Mouse (Mus musculus): ENCODE measurements at regions not wholly inside any gene's neighbourhood (a gene's known extent, or its start where the extent isn't known, plus 50 kb on each side); places are given as distances from the start of the nearest gene placed in this dataset.

DNA sequence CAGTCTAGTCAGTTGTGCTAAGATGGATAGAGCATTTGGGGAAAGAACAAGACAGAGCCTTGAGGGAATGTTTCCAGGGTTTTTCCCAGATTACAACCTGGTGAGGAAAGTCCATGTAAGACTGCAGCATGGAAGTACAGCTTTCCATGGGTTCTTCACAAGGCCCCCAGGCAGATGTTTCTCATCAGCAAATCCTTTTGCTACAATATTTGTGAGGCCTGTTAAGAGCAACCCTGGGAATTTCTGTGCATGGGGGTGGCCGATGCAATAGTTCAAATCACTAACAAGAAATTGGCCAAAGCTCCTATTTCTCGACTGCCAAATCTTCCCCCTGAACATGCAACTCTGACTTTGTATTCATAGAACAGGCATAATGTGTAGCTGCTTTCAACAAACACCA lies 546.0 kb downstream of the Nr2f2 start:
- Histone ChIP-seq H3K4me2 (ENCODE audit: low read depth, low read length) (no peak overlapping the region), H3K4me1 (ENCODE audit: control insufficient read depth, insufficient read depth, low read length) (no peaks in the 10 kb centered on the region), H3K27ac (ENCODE audit: low read length) (no peak overlapping the region), H3K27me3 (ENCODE audit: control insufficient read depth, insufficient read depth, low read length) (no peaks in the 10 kb centered on the region), H3K9me3 (replicated peaks; ENCODE audit: control insufficient read depth, low read length) (no peaks in the 10 kb centered on the region), H3K36me3 (ENCODE audit: control insufficient read depth, insufficient read depth) (no peaks in the 10 kb centered on the region), H3K4me3 (ENCODE audit: low read length) (no peak overlapping the region), H3K9ac (ENCODE audit: low read length) (no peak overlapping the region)
- 62% methylated on average over 2 of the region's 2 CpGs for WGBS
- ATAC-seq (replicated peaks; ENCODE audit: extremely low read depth, insufficient read depth, low FRiP score): no peak

DNA sequence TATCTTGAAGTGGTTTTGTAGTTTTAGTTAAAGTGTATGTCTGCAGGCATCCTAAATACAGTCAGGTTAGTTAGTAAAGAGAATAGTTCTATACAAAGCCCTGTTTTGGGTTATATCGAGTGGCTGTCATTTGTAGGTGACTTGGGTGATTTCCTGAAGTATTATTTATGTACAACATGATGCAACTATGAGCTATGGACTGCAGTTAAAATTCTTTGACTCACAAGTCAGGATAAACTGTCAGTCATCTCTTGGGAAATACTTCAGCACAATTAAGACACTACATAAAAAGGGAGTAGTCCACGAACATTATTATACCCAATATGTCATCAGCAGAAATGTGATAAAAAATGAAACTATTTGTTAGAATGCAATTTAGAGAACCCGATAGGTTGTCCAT lies 554.2 kb downstream of the Nr2f2 start:
- H3K4me3 ChIP-seq (ENCODE audit: low read length): no peak overlapping the region
- H3K9me3 ChIP-seq (replicated peaks; ENCODE audit: control insufficient read depth, low read length): no peaks in the 10 kb centered on the region
- no peaks in the 10 kb centered on the region for H3K36me3 ChIP-seq (ENCODE audit: control insufficient read depth, insufficient read depth)
- H3K4me1 ChIP-seq (ENCODE audit: control insufficient read depth, insufficient read depth, low read length): no peaks in the 10 kb centered on the region; the same call in 1 of the 2 replicates
- no peak overlapping the region for H3K4me2 ChIP-seq (ENCODE audit: low read depth, low read length)
- no peak overlapping the region for H3K9ac ChIP-seq (ENCODE audit: low read length)
- ATAC-seq (replicated peaks; ENCODE audit: extremely low read depth, insufficient read depth, low FRiP score): no peak
- no peak overlapping the region for H3K27ac ChIP-seq (ENCODE audit: low read length)
- WGBS: 79% methylated on average over 3 of the region's 3 CpGs
- H3K27me3 ChIP-seq (ENCODE audit: control insufficient read depth, insufficient read depth, low read length): no peaks in the 10 kb centered on the region

DNA sequence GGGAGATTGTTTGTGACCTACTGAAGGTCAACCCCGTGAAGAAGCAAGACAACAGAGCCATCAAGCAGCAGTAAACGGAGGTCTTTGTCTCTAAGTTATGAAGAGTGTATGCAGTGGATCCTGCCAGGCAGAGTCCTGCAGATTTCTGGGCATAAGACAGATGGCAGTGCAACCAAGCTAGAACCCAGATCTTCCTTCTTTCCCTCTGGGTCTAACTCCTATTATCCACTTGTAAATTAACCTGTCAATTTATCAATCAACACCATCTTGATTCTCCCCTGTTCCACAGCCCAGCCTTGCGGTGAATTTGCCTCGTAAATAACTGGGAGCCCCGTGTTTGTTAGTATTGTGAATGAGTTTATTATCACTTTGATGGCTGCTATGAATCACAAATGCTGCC lies 555.7 kb downstream of the Nr2f2 start:
- H3K36me3 ChIP-seq (ENCODE audit: control insufficient read depth, insufficient read depth): no peaks in the 10 kb centered on the region
- 18% methylated on average over 5 of the region's 5 CpGs for WGBS

DNA sequence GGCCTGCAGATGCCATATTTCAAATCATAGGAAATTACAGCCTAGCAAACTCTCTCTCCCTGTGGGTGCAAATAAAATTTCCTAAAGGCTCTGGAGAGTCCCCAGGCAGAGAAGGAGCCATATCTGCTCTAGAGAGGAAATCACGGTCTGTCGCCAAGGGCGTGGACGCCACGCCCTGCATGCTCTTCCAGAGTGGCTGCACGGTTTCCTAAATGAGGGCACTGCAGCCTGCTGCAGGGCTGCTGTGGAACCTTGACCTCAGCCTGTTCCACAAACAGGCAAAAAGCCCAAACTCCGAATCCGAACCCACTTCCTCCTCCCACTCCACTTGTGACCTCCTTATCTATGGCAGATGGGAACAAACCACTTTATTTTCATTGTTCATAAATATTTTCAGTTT lies 559.3 kb downstream of the Nr2f2 start:
- no peaks in the 10 kb centered on the region for H3K27me3 ChIP-seq (ENCODE audit: control insufficient read depth, insufficient read depth, low read length)
- no peak overlapping the region for H3K4me2 ChIP-seq (ENCODE audit: low read depth, low read length)
- H3K9me3 ChIP-seq (replicated peaks; ENCODE audit: control insufficient read depth, low read length): no peaks in the 10 kb centered on the region
- H3K9ac ChIP-seq (ENCODE audit: low read length): no peak overlapping the region
- no peak overlapping the region for H3K27ac ChIP-seq (ENCODE audit: low read length)
- 33% methylated on average over 8 of the region's 8 CpGs for WGBS
- no peak for ATAC-seq (replicated peaks; ENCODE audit: extremely low read depth, insufficient read depth, low FRiP score)
- H3K36me3 ChIP-seq (ENCODE audit: control insufficient read depth, insufficient read depth): no peaks in the 10 kb centered on the region
- no peaks in the 10 kb centered on the region; the same call in 1 of the 2 replicates for H3K4me1 ChIP-seq (ENCODE audit: control insufficient read depth, insufficient read depth, low read length)
- H3K4me3 ChIP-seq (ENCODE audit: low read length): no peak overlapping the region

More for the DNA sequence above, 555.7 kb downstream of the Nr2f2 start:
- Histone ChIP-seq H3K4me1 (ENCODE audit: control insufficient read depth, insufficient read depth, low read length) (no peaks in the 10 kb centered on the region; the same call in 1 of the 2 replicates), H3K9ac (ENCODE audit: low read length) (no peak overlapping the region), H3K27me3 (ENCODE audit: control insufficient read depth, insufficient read depth, low read length) (no peaks in the 10 kb centered on the region), H3K4me3 (ENCODE audit: low read length) (no peak overlapping the region), H3K27ac (ENCODE audit: low read length) (no peak overlapping the region), H3K4me2 (ENCODE audit: low read depth, low read length) (no peak overlapping the region), H3K9me3 (replicated peaks; ENCODE audit: control insufficient read depth, low read length) (no peaks in the 10 kb centered on the region)
- ATAC-seq (replicated peaks; ENCODE audit: extremely low read depth, insufficient read depth, low FRiP score): no peak

DNA sequence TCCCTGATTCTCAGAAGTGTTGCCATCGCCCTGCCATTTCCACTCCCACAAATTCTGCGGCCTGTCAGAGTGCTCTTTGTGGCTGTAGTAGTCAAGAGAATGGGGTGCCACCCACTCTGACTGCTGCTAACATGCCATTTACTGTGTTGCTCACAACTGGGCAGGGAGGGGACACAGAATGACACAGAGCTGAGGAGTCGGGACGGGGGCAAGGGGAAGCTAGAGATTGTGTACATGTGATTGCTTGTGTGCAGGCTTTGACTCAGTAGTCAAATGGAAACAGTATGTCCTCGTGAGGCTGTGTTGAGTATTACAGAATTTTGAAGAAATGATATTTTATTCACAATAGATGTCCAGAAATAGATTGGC lies 595.6 kb downstream of the Nr2f2 start:
- Histone ChIP-seq H3K4me1 (ENCODE audit: control insufficient read depth, insufficient read depth, low read length) (no peaks in the 10 kb centered on the region), H3K9me3 (replicated peaks; ENCODE audit: control insufficient read depth, low read length) (no peaks in the 10 kb centered on the region), H3K36me3 (ENCODE audit: control insufficient read depth, insufficient read depth) (no peaks in the 10 kb centered on the region), H3K4me3 (ENCODE audit: low read length) (no peak overlapping the region), H3K27me3 (ENCODE audit: control insufficient read depth, insufficient read depth, low read length) (no peaks in the 10 kb centered on the region), H3K27ac (ENCODE audit: low read length) (no peak overlapping the region), H3K4me2 (ENCODE audit: low read depth, low read length) (no peak overlapping the region), H3K9ac (ENCODE audit: low read length) (no peak overlapping the region)
- WGBS: 68% methylated on average over 5 of the region's 5 CpGs
- ATAC-seq (replicated peaks; ENCODE audit: extremely low read depth, insufficient read depth, low FRiP score): no peak

DNA sequence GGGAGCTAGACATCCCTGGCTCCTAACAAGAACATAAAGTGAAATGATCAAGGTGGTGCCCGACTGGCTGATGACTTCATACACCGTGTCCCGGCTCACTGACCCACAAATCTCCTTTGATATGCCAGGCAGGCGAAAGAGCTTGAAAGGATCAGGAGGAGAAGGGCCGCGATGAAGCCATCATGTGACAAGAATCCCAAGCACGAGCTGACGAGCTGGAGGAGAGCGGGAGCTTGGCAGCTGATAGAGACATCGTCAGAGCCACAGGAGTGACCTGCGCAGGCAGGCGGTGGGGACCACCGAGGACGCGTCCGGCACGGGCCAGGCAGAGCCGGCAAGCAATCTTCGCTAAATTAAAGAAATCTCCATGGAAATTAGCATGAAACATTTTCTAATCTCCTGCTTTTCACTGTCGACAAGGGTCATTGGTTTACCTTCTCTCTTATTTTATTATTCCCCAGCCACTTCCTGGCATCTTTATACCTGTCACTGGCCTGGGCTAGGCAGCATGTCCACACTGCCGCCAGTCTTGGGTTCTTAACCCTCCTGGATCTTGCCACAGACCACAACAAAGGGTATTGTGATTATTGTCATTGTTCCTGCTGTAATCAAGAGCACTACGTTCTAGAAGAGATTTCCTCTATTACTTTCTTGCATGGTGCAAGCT lies 596.1 kb downstream of the Nr2f2 start:
- no peak for ATAC-seq (replicated peaks; ENCODE audit: extremely low read depth, insufficient read depth, low FRiP score)
- H3K9me3 ChIP-seq (replicated peaks; ENCODE audit: control insufficient read depth, low read length): no peaks in the 10 kb centered on the region
- no peak overlapping the region for H3K9ac ChIP-seq (ENCODE audit: low read length)
- H3K4me2 ChIP-seq (ENCODE audit: low read depth, low read length): no peak overlapping the region
- WGBS: 38% methylated on average over 22 of the region's 22 CpGs
- no peak overlapping the region for H3K4me3 ChIP-seq (ENCODE audit: low read length)
- no peaks in the 10 kb centered on the region for H3K4me1 ChIP-seq (ENCODE audit: control insufficient read depth, insufficient read depth, low read length)
- H3K27ac ChIP-seq (ENCODE audit: low read length): no peak overlapping the region
- no peaks in the 10 kb centered on the region for H3K36me3 ChIP-seq (ENCODE audit: control insufficient read depth, insufficient read depth)
- H3K27me3 ChIP-seq (ENCODE audit: control insufficient read depth, insufficient read depth, low read length): no peaks in the 10 kb centered on the region

DNA sequence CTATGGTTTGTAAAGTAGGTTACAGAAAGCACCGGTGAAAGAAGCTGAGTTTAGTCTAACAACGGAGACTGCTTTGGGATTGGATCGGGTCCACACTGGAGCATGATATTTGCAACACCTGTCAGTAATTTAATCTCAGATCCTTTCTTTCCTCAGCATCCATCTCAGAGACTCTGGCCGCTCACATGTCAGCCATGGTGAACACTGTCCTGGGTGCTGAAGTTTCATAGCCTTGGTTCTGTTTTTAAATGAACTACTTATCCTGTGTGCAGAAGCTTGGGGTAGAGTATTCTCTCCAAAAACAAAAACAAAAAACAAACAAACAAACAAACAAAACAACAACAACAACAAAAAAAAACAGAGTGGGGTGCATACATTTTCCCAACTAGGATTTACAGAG lies 600.1 kb downstream of the Nr2f2 start:
- H3K27ac ChIP-seq (ENCODE audit: low read length): no peak overlapping the region
- no peak overlapping the region for H3K9ac ChIP-seq (ENCODE audit: low read length)
- no peak overlapping the region for H3K4me3 ChIP-seq (ENCODE audit: low read length)
- ATAC-seq (replicated peaks; ENCODE audit: extremely low read depth, insufficient read depth, low FRiP score): no peak
- no peak overlapping the region for H3K4me2 ChIP-seq (ENCODE audit: low read depth, low read length)
- no peaks in the 10 kb centered on the region for H3K4me1 ChIP-seq (ENCODE audit: control insufficient read depth, insufficient read depth, low read length)
- 41% methylated on average over 4 of the region's 4 CpGs for WGBS
- no peaks in the 10 kb centered on the region for H3K27me3 ChIP-seq (ENCODE audit: control insufficient read depth, insufficient read depth, low read length)
- H3K9me3 ChIP-seq (replicated peaks; ENCODE audit: control insufficient read depth, low read length): no peaks in the 10 kb centered on the region
- no peaks in the 10 kb centered on the region for H3K36me3 ChIP-seq (ENCODE audit: control insufficient read depth, insufficient read depth)

DNA sequence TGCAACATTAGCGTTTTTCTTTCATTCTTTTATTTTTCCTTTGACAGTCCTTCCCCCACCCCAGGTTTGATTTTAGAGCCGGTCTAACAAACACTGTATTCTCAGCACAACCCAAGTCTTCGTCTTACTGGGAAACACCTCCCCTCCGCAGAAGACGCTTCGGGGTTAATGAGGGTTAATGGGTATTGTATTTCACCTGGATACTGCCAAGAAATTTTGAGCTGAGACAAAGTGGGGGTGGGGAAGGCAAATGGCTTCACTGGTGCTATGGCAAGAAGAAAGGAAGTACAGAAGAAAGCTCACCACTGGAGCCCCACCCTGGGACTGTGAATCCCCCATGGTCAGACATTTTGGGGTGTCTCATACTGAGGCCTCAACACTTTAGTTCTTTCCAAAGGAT lies 626.0 kb downstream of the Nr2f2 start:
- Histone ChIP-seq H3K9ac (ENCODE audit: low read length) (no peak overlapping the region), H3K27me3 (ENCODE audit: control insufficient read depth, insufficient read depth, low read length) (no peaks in the 10 kb centered on the region), H3K4me3 (ENCODE audit: low read length) (no peak overlapping the region), H3K9me3 (replicated peaks; ENCODE audit: control insufficient read depth, low read length) (no peaks in the 10 kb centered on the region), H3K4me2 (ENCODE audit: low read depth, low read length) (no peak overlapping the region), H3K27ac (ENCODE audit: low read length) (no peak overlapping the region), H3K4me1 (ENCODE audit: control insufficient read depth, insufficient read depth, low read length) (no peaks in the 10 kb centered on the region), H3K36me3 (ENCODE audit: control insufficient read depth, insufficient read depth) (no peaks in the 10 kb centered on the region)
- WGBS: 66% methylated on average over 6 of the region's 6 CpGs
- no peak for ATAC-seq (replicated peaks; ENCODE audit: extremely low read depth, insufficient read depth, low FRiP score)

DNA sequence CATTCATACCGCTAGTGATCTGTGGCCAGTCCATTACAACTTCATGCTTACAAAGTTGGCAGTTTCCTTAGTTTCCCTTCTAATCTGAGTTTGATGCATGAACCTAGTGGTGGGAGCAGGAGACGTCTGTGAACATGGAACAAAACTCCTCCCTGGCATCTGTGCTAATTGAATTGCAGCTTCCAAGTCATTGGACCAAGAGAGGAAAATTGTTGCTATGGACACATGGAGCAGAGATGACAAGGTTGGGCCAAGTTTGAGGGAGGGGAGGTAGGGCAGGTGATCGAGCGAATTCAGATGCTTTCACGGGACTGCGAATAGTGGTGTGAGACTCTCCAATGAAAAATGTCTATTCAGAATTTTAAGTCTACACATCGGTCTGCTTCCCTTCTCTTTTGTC lies 627.5 kb downstream of the Nr2f2 start:
- H3K27me3 ChIP-seq (ENCODE audit: control insufficient read depth, insufficient read depth, low read length): no peaks in the 10 kb centered on the region
- ATAC-seq (replicated peaks; ENCODE audit: extremely low read depth, insufficient read depth, low FRiP score): no peak

More for the DNA sequence above, 627.5 kb downstream of the Nr2f2 start:
- Histone ChIP-seq H3K4me1 (ENCODE audit: control insufficient read depth, insufficient read depth, low read length) (no peaks in the 10 kb centered on the region), H3K27ac (ENCODE audit: low read length) (no peak overlapping the region), H3K4me3 (ENCODE audit: low read length) (no peak overlapping the region), H3K36me3 (ENCODE audit: control insufficient read depth, insufficient read depth) (no peaks in the 10 kb centered on the region), H3K9ac (ENCODE audit: low read length) (no peak overlapping the region), H3K9me3 (replicated peaks; ENCODE audit: control insufficient read depth, low read length) (no peaks in the 10 kb centered on the region), H3K4me2 (ENCODE audit: low read depth, low read length) (no peak overlapping the region)
- WGBS: 82% methylated on average over 7 of the region's 7 CpGs

Data from heart, embryonic 16.5 days (tissue).